Mouse (Mus musculus) yolk sac, embryonic 10.5 days (tissue): ENCODE data around the gene Kmt2b.

Source experiments
- DNase-seq: peaks from one replicate; pipeline ENCODE4 v3.0.0-alpha.2; 2017; ENCODE audit warnings: low spot score

Gene Kmt2b

GRCm38 (mm10) chr7:30600651-30601050, 12.1 kb upstream of the Kmt2b start:
- no peak for DNase-seq

GRCm38 (mm10) chr7:30599933-30600353, 11.4 kb upstream of the Kmt2b start:
- peak; percentile 85 for DNase-seq

- DNase-seq, result no peak
Observed at GRCm38 (mm10) chr7:30598786-30599185, 10.3 kb upstream of the Kmt2b start, which contains the start of gene Zbtb32. Gene Zbtb32 (minus strand): TSS chr7:30598909.

GRCm38 (mm10) chr7:30596811-30597210, 8.3 kb upstream of the Kmt2b start:
- no peak for DNase-seq

GRCm38 (mm10) chr7:30596093-30596492, 7.6 kb upstream of the Kmt2b start:
- DNase-seq, result no peak

- DNase-seq, result no peak
Observed at GRCm38 (mm10) chr7:30594510-30595024, 6.0 kb upstream of the Kmt2b start.

- no peak for DNase-seq
Observed at GRCm38 (mm10) chr7:30593579-30594509, 5.3 kb upstream of the Kmt2b start.

GRCm38 (mm10) chr7:30592772-30593423, 4.4 kb upstream of the Kmt2b start:
- no peak for DNase-seq

GRCm38 (mm10) chr7:30591605-30591951, 3.1 kb upstream of the Kmt2b start:
- DNase-seq, result no peak

GRCm38 (mm10) chr7:30590927-30591604, 2.5 kb upstream of the Kmt2b start:
- no peak for DNase-seq

- DNase-seq, result peak; percentile 90
Observed at GRCm38 (mm10) chr7:30589435-30590301, 1.1 kb upstream of the Kmt2b start.

GRCm38 (mm10) chr7:30587842-30588667, 471 bp downstream of the Kmt2b start:
- DNase-seq, result peak; percentile 66

GRCm38 (mm10) chr7:30586455-30587020, 2.0 kb downstream of the Kmt2b start:
- no peak for DNase-seq

- no peak for DNase-seq
Observed at GRCm38 (mm10) chr7:30585170-30585569, 3.4 kb downstream of the Kmt2b start.

- no peak for DNase-seq
Observed at GRCm38 (mm10) chr7:30584339-30584738, 4.2 kb downstream of the Kmt2b start.

- DNase-seq, result no peak
Observed at GRCm38 (mm10) chr7:30581547-30581946, 7.0 kb downstream of the Kmt2b start.

GRCm38 (mm10) chr7:30579950-30580349, 8.6 kb downstream of the Kmt2b start:
- DNase-seq, result no peak

GRCm38 (mm10) chr7:30572969-30573368, 15.6 kb downstream of the Kmt2b start:
- no peak for DNase-seq

- DNase-seq, result no peak
Observed at GRCm38 (mm10) chr7:30572389-30572788, 16.1 kb downstream of the Kmt2b start.

- no peak for DNase-seq
Observed at GRCm38 (mm10) chr7:30567555-30567954, 21.0 kb downstream of the Kmt2b start.
